Mouse (Mus musculus) megakaryocyte-erythroid progenitor cell, adult 5-6 weeks (primary cell): ENCODE data around the gene Gnat2. TPM values are rescaled to one million over a fixed set of nuclear protein-coding genes. Genes with fewer than 3 reads are reported as not detected.

Experiments
- ATAC-seq: replicated peaks from 2 replicates; pipeline ENCODE4 v1.8.0; 2016; ENCODE audit warnings: mild to moderate bottlenecking, inconsistent platforms; ENCODE audit not compliant: severe bottlenecking, poor library complexity, low FRiP score, low TSS enrichment
- total RNA-seq, 2 experiments: library from RNA; stranded (forward) in 1 of 2; stranded (reverse) in 1 of 2; fragments of 200-1000, 215-1000 nt in 1 of 2; fragments of >200 nt in 1 of 2; fragmentation: Nextera tagmentation in 1 of 2; gene quantifications; 2 replicates each; pipeline ENCODE4 v1.2.3; 2014 to 2017

Gnat2 gene
- total RNA-seq, 2 experiments from 2014 or later: not detected

DNA sequence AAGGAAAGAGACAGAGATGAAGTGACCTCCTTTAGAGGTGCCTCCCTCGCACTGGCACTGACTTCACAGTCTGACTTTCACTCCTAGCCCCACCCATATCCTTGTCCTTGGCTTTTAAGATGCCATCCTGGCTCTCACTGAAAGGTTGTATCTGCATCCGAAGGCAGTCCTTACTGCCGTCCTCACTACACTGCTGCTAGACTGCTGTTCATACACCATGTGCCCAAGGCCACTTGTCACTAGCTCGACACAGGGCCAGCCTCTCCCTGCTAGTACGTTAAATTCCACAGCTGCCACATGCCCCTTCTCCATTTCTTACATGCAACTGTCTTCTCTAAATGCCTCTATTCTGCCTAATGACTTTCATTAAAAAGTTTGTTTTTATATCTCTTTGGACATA lies 18.7 kb downstream of the Gnat2 start:
- ATAC-seq: no peak

DNA sequence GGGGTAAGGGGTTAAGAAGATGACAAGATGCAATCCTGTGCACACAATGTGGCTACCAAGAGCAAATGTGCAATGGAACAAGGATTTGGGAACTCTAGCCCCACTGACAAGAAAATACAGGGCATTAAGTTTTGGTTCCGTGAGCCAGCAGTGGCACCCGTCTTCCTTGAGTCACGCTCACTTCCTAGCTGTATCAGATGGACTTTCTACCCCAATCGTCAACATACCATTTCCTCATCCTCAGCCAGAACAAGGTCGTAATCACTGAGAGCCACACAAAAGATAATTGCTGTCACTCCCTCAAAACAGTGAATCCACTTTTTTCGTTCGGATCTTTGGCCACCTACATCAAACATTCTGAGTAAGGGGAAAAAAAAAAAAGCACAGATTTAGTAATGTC lies 19.7 kb downstream of the Gnat2 start:
- no peak for ATAC-seq

DNA sequence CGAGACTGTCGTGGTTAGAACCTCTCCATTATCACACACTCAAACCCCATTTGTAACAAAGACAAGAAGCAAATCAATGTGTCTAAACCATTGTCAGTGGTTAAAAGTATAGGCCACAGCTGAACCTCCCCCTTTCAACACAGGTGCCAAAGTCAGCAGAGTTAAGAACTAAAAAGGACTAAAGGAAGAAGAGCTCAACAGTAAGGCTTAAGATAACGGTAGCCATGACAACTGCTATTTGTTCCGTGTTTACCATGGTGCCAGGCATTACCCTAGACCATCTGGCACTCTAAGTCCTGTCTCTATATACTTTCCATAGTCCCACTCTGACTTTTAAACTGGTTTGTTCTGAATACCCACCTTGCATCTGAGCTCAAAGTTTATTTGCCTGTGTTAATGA lies 20.1 kb downstream of the Gnat2 start:
- ATAC-seq: peak; percentile 78

DNA sequence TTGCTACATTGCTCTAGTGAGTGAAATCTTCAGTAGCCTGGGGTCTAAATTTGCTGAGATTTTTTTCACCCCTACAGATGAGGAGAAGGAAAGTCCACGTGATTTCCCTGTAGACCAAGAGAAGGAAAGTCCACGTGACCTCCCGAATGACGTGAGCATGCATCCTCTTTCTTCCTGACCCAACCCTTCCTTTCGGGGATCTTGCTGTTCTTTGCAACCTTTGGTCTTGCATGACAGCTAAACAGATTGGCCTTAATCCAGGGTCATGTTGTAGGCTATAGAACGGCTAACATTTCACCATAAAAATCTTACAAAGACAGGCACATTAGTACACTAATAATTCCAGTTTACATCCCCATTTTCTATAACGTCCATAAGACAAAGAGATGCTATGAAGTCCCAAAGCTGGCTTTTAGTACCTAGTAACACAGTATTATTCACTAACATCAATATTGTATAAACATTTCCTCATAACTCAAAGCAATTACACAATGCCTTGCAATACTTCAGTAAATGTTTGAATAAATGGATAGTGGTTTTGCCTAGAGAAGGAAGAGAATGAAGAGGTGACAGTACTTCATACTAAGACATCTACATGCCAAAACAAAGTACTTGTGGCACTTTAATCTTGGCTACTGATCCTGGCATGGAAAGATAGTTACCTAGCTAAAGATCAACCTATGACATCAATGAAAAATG lies 21.2 kb downstream of the Gnat2 start:
- ATAC-seq: no peak

GRCm38 (mm10) chr3:108117465-108117864 lies 24.9 kb downstream of the Gnat2 start:
- ATAC-seq: no peak

- no peak for ATAC-seq
Measured at GRCm38 (mm10) chr3:108121101-108121500, 28.5 kb downstream of the Gnat2 start.

DNA sequence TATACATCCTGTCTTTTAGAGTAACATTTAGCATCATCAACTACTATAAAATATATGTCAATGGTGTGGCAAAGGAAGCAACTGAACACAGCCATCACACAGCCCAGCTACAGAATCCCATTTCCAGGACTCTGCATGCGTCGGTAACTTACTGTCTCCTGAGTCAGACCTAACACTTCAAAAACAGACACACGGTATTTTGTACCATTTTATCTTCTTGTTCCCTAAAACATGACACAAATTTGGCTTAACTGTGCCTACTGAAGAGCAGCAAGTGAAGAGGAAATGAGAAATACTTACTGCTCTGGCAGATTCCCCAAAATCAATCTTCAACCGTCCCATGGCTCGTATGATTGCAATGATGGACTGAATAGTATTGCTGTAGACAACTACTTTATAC lies 30.7 kb downstream of the Gnat2 start:
- ATAC-seq: no peak

DNA sequence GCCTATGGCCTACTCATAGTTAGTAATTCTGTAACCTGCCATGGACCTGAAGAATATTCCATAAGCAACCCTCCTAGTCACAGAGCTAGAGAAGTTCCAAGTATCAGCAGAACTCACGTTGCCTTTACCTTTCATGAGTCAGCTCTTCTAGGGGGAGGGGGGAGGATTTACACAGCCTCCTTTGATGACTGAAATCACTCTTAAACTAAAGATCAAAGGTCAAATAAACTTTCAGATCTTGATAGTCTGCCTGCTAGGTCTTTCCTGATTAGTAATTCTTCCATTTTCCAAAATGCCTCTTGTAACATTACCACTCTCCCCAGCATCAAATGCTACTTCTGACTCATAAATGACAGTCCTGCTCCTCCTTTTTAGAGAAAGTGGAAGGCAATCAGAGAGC lies 31.5 kb downstream of the Gnat2 start:
- ATAC-seq: no peak

GRCm38 (mm10) chr3:108126327-108126726 lies 33.7 kb downstream of the Gnat2 start:
- ATAC-seq: no peak

DNA sequence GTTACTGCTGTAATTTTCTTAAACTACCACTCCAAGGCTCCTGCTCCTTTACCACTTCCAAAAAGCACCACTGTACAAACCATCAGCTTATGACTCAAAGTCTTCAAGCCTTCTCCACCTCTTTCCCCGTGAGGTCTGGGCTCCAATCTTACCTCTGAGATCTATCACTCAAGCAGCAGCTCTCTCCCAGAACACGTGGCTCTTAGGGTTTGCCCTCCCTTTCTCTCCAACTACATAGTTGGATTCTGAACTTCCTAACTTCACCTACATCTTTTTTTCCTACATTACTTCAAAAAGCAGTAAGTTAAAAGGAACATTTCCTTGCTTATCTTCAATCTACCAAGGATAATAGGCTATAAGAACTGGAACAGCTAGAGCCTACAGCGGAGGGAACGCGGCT lies 35.9 kb downstream of the Gnat2 start:
- no peak for ATAC-seq

- ATAC-seq: peak; percentile 41
Measured at GRCm38 (mm10) chr3:108129367-108129766, 36.8 kb downstream of the Gnat2 start.

- peak; percentile 80 for ATAC-seq
Measured at GRCm38 (mm10) chr3:108129804-108130203, 37.2 kb downstream of the Gnat2 start.

DNA sequence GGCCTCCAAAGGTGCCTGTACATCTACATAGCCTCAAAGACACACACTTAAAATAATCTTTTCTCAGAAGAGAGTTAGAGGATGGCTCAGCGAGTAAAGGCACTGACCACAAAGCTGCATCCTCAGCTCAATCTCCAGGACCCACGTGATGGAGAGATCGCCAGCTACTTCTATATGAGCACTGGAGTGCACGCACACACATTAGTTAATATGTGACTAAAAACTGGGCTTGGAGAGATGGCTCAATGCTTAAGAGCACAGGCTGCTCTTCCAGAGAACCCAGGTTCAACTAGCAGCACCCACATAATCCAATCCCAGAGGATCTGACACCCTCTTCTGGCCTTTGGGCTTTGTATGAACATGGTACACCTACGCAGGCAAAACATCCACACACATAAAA lies 38.6 kb downstream of the Gnat2 start:
- no peak for ATAC-seq

DNA sequence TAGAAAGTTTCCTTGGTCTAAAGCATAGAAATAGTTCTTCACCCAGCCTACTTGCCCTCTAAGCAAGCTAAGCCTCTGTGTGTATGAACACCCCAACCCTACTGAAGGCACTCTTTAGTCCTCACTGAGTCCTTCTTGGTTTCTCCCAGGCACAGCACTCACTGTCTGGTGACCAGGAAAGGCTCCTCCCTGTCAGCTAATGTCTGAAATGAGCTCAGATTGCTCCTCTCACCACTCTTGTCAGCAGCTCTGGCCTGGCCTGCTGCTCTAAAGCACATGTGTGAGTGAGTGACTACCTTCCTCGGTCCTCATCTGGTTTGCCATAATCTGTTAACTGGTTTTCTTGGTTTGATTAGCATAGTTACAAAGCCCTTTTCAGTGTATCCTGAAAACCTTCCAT lies 39.2 kb downstream of the Gnat2 start:
- no peak for ATAC-seq

DNA sequence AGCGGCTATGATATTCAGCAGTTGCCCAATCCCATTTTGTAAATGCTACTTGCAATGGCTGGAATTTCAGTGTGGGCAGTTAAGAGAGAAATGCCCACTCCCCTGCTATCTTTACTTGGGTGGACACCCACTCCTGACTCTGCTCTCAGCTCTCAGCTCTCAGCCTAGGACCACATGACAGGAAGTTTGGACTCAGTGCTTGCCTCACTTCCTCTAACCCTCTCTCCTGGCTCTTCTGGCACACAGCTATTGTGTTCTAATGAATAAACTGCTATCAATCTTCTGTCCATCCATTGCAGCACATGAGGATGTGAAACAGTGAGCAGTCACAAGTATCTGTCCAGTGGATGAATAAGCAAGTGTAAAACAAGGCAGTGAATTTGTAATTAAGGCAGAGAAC lies 39.9 kb downstream of the Gnat2 start:
- no peak for ATAC-seq

DNA sequence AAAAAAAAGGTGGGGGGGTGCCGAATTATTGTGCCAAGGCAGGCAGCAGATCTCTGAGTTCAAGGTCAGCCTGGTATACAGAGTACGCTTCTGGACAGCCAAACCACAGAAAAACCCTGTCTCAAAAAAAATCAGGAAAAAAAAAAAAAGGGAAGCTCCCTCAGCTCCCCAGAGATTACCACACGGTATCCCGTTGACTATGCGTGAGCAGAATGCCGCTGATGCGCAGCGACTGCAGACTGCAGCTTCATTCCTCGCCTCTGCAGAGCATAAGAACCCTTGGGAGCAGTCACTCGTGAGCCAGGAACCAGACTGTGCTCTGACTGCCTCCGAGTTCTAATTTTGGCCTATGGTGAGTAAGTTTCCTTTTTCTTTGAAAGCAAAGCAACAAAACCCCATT lies 42.1 kb downstream of the Gnat2 start:
- no peak for ATAC-seq

DNA sequence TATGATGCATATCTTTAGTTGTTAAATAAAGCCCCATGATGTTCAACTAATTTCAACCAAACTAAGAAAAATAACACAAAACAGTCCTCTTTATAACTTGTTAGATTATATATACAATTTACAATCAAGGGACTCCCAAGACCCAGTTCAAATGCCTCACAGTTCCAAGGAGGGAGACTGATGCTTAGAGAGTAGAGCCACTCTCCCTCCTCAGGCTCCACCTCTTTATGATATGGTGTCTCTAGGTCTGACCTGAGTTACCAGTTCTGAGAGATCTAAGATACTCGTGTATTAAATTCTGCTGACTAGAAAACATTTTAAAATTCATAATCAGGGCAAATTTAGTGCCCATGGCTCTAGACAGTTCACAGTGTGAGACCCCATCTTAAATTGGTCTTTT lies 46.5 kb downstream of the Gnat2 start:
- no peak for ATAC-seq

GRCm38 (mm10) chr3:108140786-108141185 lies 48.2 kb downstream of the Gnat2 start:
- ATAC-seq: no peak

DNA sequence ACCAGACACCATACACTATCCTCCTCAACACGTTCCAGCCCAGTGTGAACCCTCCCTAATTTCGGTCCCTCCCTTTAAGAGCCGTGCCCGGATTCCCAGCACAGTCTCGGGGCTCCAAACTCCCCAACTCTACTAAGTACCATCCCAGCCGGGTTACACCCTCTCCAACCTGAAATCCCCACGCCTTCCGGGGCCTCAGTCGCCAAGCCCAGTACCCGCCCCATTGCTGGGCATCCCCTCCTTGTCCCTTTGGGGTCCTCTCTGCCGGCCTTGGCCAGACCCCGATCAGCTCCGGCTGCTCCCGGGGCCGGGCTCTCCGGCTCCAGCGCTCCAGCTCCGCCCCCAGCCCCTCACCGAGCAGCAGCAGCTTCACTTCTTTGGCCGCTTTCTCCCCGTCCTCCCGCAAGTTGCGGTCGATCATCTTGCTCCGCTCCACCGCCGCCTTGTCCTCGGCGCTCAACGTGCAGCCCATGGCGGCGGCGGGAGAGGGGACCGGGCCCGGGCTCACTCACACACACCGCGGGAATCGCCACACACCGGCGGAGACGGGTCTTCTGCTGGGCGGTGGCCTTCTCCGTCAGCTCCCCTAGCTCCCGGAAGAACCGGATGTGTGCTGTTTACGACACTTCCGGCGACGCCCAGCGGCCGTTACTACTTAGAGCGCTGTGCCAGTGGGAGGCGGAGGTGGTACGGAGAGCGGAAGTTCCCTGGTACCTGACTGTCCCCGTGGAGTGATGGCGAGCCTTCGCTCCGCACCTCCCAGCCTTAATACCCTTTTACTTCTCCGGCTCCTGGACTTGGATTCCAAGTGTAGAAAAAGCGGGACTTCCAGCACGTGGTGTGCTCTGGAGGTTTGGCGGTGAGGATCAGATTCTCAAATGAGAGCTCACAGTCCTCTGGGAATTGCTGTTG lies 53.2 kb downstream of the Gnat2 start, which contains the start of gene Gnai3:
TSS of gene Gnai3 (minus strand) at position 613 of the 912 bp plus-strand sequence.
- peak; percentile 94 for ATAC-seq

DNA sequence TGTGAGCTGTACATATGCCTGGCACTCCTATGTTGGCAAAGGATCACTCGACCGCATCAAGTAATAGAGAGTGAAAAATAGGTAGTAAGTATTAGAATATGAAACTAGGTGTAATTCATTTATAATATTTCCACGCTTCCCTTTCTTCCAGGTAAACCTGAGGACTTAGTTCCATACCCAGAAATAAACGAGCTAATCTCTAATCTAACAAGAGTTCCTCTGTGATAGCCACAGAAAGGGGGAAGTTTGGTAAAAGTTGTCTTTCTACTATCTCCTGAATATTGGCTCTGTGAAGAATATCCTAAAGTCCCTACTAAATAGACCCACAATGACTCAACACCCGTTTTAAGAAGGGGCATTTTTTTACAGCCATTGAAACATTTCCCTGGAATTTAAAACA lies 54.1 kb downstream of the Gnat2 start:
- ATAC-seq: no peak
